Mouse (Mus musculus) liver, postnatal 0 days (tissue): ENCODE measurements at regions not wholly inside any gene's neighbourhood (a gene's known extent, or its start where the extent isn't known, plus 50 kb on each side); places are given as distances from the start of the nearest gene placed in this dataset.

ENCODE experiments used
- CTCF ChIP-seq: sonication (generic); IDR thresholded peaks from 2 replicates; pipeline ENCODE4 v1.5.1; 2016; ENCODE audit warnings: antibody characterized with exemption, low read depth
- EP300 ChIP-seq: IDR thresholded peaks from 2 replicates; pipeline ENCODE4 v1.6.1; 2016; ENCODE audit warnings: antibody characterized with exemption, low read depth, mild to moderate bottlenecking

DNA sequence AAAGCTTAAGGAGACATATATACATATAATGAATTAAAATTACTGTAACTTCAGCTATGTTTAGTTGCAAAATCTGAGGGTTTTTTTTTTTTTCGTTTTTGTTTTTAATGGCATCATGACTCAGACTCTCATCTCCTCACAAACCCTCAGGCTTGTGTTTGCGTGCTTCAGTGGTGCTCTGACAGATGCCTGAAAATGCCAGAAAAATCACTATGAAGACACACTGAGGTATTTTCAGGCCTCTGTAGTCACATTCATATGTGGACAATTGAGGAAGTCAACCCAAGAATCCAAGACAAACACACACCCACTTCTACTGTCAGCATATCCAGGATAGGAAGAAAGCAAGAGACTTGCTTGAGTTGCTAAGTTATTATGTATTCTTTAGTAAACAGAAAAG lies 327.2 kb upstream of the Rsrc1 start:
- TF ChIP-seq CTCF (no peak), EP300 (no peak)
